Mouse (Mus musculus) CH12.LX (cell line): Measurements from ENCODE around the gene Gnb1l.

ENCODE experiments used
- CTCF ChIP-seq, 2 experiments: IDR thresholded peaks in 1 of 2; conservative IDR thresholded peaks in 1 of 2; 2 replicates each; pipeline ENCODE4 v1.5.1; 2011 to 2012; ENCODE audit warnings: low read depth in 2 of 2, low read length in 2 of 2, improper control_type of control experiment in 1 of 2, inconsistent platforms in 1 of 2, mild to moderate bottlenecking in 1 of 2, moderate library complexity in 1 of 2
- E2F4 ChIP-seq: IDR thresholded peaks from 2 replicates; pipeline ENCODE4 v1.6.1; 2011; ENCODE audit warnings: low read depth, low read length, improper control_type of control experiment; ENCODE audit not compliant: insufficient replicate concordance
- GABPA ChIP-seq: IDR thresholded peaks from 2 replicates; pipeline ENCODE4 v1.6.1; 2012; ENCODE audit warnings: low read depth, low read length, improper control_type of control experiment, inconsistent platforms; ENCODE audit not compliant: insufficient replicate concordance
- MAFK ChIP-seq: IDR thresholded peaks from 2 replicates; pipeline ENCODE4 v1.6.1; 2011; ENCODE audit warnings: low read length, improper control_type of control experiment; ENCODE audit not compliant: insufficient replicate concordance
- MAZ ChIP-seq: IDR thresholded peaks from 2 replicates; pipeline ENCODE4 v1.6.1; 2012; ENCODE audit warnings: low read depth, mild to moderate bottlenecking, inconsistent platforms, low read length, improper control_type of control experiment, moderate library complexity
- MEF2A ChIP-seq: IDR thresholded peaks from 2 replicates; pipeline ENCODE4 v1.6.1; 2014; ENCODE audit warnings: low read depth, mild to moderate bottlenecking, inconsistent platforms, low read length, improper control_type of control experiment, borderline replicate concordance
- NELFE ChIP-seq: IDR thresholded peaks from 2 replicates; pipeline ENCODE4 v1.6.1; 2011; ENCODE audit warnings: low read depth, low read length, improper control_type of control experiment
- PAX5 ChIP-seq: IDR thresholded peaks from 2 replicates; pipeline ENCODE4 v1.6.1; 2012; ENCODE audit warnings: low read length, inconsistent platforms, mixed read lengths
- POLR2A ChIP-seq: IDR thresholded peaks from 2 replicates; pipeline ENCODE4 v1.6.1; 2011; ENCODE audit warnings: low read depth, mild to moderate bottlenecking, improper control_type of control experiment, low read length
- POLR2AphosphoS2 ChIP-seq: IDR thresholded peaks from 2 replicates; pipeline ENCODE4 v1.6.1; 2011; ENCODE audit warnings: low read depth, low read length, improper control_type of control experiment
- UBTF ChIP-seq: IDR thresholded peaks from 2 replicates; pipeline ENCODE4 v1.6.1; 2012; ENCODE audit warnings: low read depth, mild to moderate bottlenecking, inconsistent platforms, low read length, improper control_type of control experiment, moderate library complexity
- ZC3H11A ChIP-seq: IDR thresholded peaks from 2 replicates; pipeline ENCODE4 v1.6.1; 2012; ENCODE audit warnings: low read depth, mild to moderate bottlenecking, inconsistent platforms, low read length, improper control_type of control experiment
- ZNF384 ChIP-seq: IDR thresholded peaks from 2 replicates; pipeline ENCODE4 v1.6.1; 2012; ENCODE audit warnings: low read depth, low read length, improper control_type of control experiment, inconsistent platforms

- TF ChIP-seq MEF2A (no peak), POLR2A (no peak), CTCF (conservative IDR thresholded peaks at IDR 0.05 in 1 of 2, IDR thresholded peaks at IDR 0.05 in 1 of 2; ENCODE audit: low read depth in 2 of 2, low read length in 2 of 2) (no peak), E2F4 (no peak), MAZ (no peak), PAX5 (no peak), ZC3H11A (no peak), POLR2AphosphoS2 (no peak), UBTF (no peak), NELFE (no peak), GABPA (no peak), ZNF384 (no peak), MAFK (no peak)
Observed at GRCm38 (mm10) chr16:18511741-18512140, 13.2 kb downstream of the Gnb1l start.
